12 mouse cellular contexts compared by ENCODE assay signal in genomic region chr3:27553781-27554180, GRCm38 (mm10).
"Had no signal": no experiment of that assay in that cellular context is flagged by ENCODE, and none has a peak within 500 bp of the region (broad histone marks: within the 10 kb centered on the region; RNA-seq: fewer than 3 reads in every experiment).

No protein-coding gene starts in this region.

- H3K9ac ChIP-seq: liver, embryonic 13.5 days; liver, postnatal 0 days; lung, embryonic 15.5 days; midbrain, embryonic 12.5 days had no signal

- H3K4me1 ChIP-seq: liver, embryonic 13.5 days; lung, embryonic 15.5 days; midbrain, embryonic 12.5 days had no signal

- H3K4me3 ChIP-seq: left cerebral cortex, adult 2 months; liver, embryonic 13.5 days; lung, embryonic 15.5 days; midbrain, embryonic 12.5 days had no signal

- ATAC-seq: inflammation-experienced regulatory T-cells, adult 6 months; intestine, postnatal 0 days; liver, postnatal 0 days; midbrain, embryonic 16.5 days had no signal

- DNase-seq: liver; liver, embryonic 13.5 days; liver, postnatal 0 days; right cerebral cortex, adult 18-20 months; right cerebral cortex, postnatal 25 days had no signal

- H3K27ac ChIP-seq: left cerebral cortex, adult 2 months; liver, embryonic 13.5 days; lung, embryonic 15.5 days; midbrain, embryonic 12.5 days; stomach, postnatal 0 days had no signal

- H3K27me3 ChIP-seq: liver, embryonic 13.5 days; lung, embryonic 15.5 days; midbrain, embryonic 12.5 days had no signal

- H3K36me3 ChIP-seq: midbrain, embryonic 12.5 days had no signal

- H3K4me2 ChIP-seq: liver, embryonic 13.5 days; lung, embryonic 15.5 days; midbrain, embryonic 12.5 days had no signal

- H3K9me3 ChIP-seq: liver, embryonic 13.5 days; lung, embryonic 15.5 days; midbrain, embryonic 12.5 days had no signal
